Mouse (Mus musculus) retina, postnatal 1 day (tissue): ENCODE measurements around the gene Lypd4.
A peak's percentile ranks its signal among the peaks of the same experiment; 100 is the strongest.
"Not testable (repeated sequence)": the region's sequence is repeated elsewhere in the genome, so short reads cannot be mapped to it uniquely, and the experiment has no call there.

Source experiments
- DNase-seq: peaks from one replicate; pipeline ENCODE4 v3.0.0-alpha.2; 2012

The Lypd4 gene

GRCm38 (mm10) chr7:24869532-24870165 is at the start of gene Lypd4, which contains the start of gene Dmrtc2:
Gene Lypd4, minus strand, starts transcription at chr7:24869941.
Gene Dmrtc2, plus strand, starts transcription at chr7:24870057.
- DNase-seq, result peak; percentile 49

GRCm38 (mm10) chr7:24918763-24919323 is 49.1 kb upstream of the Lypd4 start:
- no peak for DNase-seq

GRCm38 (mm10) chr7:24912480-24912879 is 42.7 kb upstream of the Lypd4 start:
- no peak for DNase-seq

GRCm38 (mm10) chr7:24907211-24907748 is 37.5 kb upstream of the Lypd4 start:
- no peak for DNase-seq

- no peak for DNase-seq
These were observed 36.8 kb upstream of the Lypd4 start for GRCm38 (mm10) chr7:24906551-24906950.

GRCm38 (mm10) chr7:24904936-24905335 is 35.2 kb upstream of the Lypd4 start:
- DNase-seq, result peak; percentile 87

GRCm38 (mm10) chr7:24904070-24904483 is 34.3 kb upstream of the Lypd4 start:
- DNase-seq, result peak; percentile 99

GRCm38 (mm10) chr7:24903444-24903825 is 33.7 kb upstream of the Lypd4 start:
- DNase-seq, result no peak

DNA sequence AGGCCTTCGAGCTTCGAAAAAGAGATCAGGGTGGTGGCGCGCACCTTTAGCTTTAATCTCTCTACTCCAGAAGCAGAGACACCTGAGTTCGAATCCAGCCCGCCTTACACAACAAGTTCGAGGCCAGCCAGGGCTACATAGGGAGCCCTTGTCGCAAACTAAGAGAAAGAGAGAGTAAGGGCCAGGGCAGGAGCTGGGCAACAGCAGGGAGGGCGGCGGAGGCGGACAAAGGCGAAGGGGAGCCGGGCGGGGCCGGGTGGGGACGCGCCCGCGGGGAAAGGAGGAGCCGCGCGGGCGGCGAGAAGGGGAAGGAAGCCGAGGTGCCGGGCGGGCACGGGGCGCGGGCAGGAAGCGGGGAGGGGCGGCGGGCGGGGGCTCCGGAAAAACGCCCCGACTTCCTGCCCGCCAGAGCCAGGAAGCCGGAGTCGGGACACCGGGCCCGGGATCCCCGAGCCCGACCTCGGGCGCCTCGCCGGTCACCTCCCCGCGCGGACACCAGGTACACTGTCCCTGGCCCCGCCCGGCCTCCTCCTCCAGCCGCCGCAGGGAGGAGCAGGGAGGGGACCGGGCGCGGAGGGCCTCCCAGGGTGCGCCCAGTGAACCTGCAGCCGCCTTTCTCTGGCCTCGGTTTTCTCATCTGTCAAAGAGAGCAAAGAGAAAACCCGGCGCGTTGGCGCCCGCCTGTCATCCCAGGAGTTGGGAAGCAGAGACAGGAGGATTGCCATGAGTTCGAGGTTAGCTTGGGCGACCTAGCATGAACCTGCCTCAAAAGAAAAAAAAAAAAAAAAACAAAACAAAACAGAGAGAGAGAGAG is 33.1 kb upstream of the Lypd4 start, which contains the start of gene Arhgef1:
Gene Arhgef1 (plus strand): TSS at position 283 of the 814 bp plus-strand sequence.
- DNase-seq, result peak; percentile 61

GRCm38 (mm10) chr7:24902264-24902629 is 32.5 kb upstream of the Lypd4 start:
- peak; percentile 33 for DNase-seq

DNA sequence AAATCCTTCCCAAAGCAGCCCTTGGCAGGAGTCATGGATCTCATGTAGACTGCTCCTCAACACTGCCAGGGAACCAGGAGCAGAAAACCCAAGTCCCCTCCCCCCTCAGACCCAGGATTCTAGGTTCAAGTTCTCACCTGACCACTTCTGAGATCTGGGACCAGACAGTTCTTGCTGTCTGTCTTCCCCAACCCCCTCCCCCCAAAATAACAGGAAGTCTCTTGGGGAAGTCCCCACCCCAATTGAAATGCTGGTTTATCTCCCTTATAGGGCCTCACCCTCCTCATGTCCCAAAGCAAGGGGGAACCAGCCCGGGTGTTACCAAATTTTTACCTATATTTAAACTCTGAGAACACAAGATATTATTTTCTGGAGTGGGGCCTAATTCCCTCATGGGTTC is 32.1 kb upstream of the Lypd4 start:
- peak; percentile 70 for DNase-seq

GRCm38 (mm10) chr7:24901114-24901513 is 31.4 kb upstream of the Lypd4 start:
- no peak for DNase-seq

- DNase-seq, result no peak
These were observed 28.2 kb upstream of the Lypd4 start for GRCm38 (mm10) chr7:24897959-24898358.

- no peak for DNase-seq
These were observed 27.5 kb upstream of the Lypd4 start, which contains the start of gene Cd79a for GRCm38 (mm10) chr7:24897224-24897623. Gene Cd79a, plus strand, starts transcription at chr7:24897381.

GRCm38 (mm10) chr7:24896269-24896668 is 26.5 kb upstream of the Lypd4 start:
- DNase-seq, result no peak

GRCm38 (mm10) chr7:24895749-24896148 is 26.0 kb upstream of the Lypd4 start:
- not testable (repeated sequence) for DNase-seq

DNA sequence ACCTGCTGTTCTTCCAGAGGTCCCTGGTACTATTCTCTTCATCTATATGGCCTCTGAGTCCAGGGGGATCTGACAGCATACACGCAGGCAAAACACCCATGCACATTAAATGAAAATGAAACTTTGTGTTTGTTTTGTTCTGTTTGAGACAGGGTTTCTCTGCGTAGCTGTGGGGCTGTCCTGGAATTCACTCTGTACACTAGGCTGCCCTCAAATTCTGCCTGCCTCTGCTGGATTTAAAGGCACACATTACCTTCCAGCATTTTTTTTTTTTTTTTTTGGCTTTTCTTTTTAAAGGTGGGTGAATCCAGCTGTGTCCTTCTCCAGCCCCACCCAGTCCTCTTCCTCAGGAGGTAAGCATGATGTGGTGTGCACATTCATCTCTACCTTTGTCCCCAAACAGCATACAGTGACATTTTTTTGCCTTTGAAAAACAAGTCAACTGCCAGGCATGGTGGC is 22.4 kb upstream of the Lypd4 start:
- no peak for DNase-seq

- no peak for DNase-seq
These were observed 21.7 kb upstream of the Lypd4 start for GRCm38 (mm10) chr7:24891241-24892124.

DNA sequence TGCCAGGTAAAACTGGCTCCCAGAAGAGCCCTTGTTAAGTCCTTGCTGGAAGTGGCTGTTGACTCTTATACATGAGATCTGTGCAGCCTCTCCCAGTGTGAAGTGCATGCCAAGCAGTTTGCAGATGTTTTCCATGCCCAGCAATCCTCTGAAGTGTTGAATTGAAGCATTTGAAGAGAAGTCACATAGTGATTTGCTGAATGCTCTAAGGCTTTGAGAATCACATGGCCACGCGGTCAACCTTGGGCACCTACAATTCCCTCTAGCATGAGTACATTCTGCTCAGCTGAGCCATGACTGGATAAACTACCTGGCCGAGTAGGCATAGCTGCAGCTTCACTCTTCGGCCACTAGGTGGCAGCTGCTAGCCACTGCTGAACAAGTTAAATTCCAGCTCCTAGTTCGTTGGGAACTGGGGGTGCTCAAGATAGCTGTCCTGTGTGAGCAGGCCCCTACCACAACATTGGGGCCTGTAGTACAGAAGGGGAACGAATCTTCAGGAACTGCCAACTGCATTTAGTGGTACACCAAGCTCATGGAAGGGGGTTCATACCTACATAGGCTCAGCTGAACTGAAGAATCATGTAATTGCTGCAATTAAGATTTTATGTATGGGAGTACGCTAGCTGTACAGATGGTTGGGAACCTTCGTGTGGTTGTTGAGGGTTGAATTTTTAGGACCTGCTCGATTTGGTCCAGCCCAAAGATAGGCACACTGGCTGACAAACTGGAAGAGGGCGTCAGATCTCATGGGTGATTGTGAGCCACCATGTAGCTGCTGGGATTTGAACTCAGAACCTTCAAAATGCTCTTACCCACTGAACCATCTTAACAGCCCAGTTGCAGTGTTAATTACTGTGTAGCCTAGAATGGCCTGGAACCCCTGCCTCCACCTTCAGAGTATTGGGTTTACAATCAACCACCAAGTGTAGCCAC is 20.8 kb upstream of the Lypd4 start:
- peak; percentile 87 for DNase-seq

- no peak for DNase-seq
These were observed 19.9 kb upstream of the Lypd4 start for GRCm38 (mm10) chr7:24889431-24890220.
